Mouse (Mus musculus) regulatory T cell (primary cell): Measurements from ENCODE around the gene Timm50.

Experiments
- in situ Hi-C: fragments of 300-600 bp; cut with MboI, MseI; formaldehyde crosslinking; loops from one replicate; pipeline ENCODE4 v1.15.1; 2025; ENCODE audit warnings: high pct_unique_total_duplicates

Gene Timm50

DNA sequence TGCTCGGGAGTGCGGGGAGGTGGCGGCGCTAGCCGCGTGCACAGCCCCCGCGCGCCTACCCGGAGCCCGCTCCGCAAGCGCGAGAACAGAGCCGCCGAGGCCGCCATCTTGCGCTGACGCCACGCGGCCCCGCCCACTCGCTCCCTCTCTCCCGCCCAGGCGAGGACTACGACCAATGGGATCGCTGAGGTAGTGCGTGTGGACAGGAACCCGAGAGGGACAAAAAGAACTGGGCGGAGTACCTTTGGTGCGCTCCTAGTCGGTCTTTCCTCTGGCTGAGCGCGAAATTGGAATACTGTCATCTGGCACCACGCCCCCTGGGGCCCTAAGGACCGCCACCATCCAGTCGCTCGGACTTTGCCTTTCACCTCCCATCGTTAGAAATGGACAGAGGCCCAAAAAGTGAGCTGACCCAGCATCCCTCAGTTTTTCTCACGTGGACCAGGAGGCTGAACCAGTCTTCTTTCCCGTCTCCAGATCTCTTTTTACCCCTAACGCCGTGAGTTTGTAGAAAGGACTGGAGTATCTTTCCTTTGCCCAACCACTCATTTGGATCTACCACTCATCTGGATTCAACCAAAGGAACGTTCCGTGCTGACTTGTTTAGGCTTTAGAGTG, at the start of gene Timm50:
TSS of gene Timm50 (minus strand) at position 147 of the 618 bp plus-strand sequence.
- in situ Hi-C loops: loop anchor here (10.0 kb wide), 1 partner anchor 1443 kb away; no protein-coding TSS in a partner anchor

DNA sequence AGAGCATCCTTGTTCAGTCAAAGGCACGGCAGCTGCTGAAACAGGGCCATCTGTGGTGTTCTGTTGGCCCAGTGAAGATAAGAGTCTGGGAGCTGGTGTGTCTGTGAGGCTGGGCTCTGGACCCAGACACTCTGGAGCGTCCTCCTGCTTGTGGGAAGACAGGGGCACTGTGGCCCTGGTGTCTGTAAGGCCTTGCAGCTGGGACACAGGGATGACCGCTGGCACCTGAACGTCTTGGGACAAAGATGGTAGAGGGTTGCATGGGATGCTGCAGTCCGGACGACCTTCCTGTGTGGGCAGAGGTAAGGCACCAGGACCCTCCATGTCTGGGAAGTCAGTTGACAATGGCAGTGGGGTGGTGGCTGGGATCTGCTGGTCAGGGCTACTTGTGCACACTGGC, 48.4 kb upstream of the Timm50 start:
- in situ Hi-C loops: no loop called here

DNA sequence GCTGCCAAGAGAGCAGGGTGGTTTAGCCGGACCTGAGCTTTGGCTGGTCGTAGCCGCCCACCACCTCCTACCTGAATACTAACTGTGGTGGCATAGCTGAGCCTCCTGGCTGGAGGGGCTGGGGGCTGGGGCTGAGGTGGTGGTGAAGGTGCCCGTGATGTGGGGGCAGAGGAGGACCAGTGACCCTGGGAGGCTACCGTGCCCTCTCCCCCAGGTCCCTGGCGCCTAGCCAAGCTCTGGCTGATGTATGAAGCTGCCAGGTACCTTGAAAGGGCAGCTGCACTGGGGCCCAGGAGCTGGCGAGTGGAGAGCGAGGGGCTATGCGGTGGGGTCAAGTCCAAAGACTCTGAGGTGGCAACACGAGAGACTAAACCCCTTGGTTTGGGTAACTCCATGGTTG, 48.0 kb upstream of the Timm50 start:
- in situ Hi-C loops: no loop called here

GRCm38 (mm10) chr7:28358431-28358830, 46.6 kb upstream of the Timm50 start:
- in situ Hi-C loops: no loop called here

DNA sequence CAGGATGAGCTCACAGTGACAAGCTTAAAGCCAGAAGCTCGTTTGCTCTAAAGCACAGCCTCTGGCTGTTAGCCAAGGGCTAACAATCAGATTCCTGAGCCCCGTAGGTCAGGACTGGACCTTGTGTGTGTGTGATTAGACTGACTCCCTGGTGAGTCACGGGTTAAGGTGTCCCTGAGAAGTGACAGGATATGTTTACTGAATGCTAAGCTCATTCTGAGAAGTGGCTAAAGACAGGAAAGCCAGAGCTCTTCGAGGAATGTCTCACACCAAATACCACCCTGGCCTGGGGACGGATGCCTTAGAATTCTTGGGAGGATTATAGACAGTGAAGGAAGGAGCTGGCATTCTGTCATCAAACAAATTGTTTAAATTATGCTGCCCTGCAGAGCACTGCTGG, 46.1 kb upstream of the Timm50 start:
- in situ Hi-C loops: no loop called here

DNA sequence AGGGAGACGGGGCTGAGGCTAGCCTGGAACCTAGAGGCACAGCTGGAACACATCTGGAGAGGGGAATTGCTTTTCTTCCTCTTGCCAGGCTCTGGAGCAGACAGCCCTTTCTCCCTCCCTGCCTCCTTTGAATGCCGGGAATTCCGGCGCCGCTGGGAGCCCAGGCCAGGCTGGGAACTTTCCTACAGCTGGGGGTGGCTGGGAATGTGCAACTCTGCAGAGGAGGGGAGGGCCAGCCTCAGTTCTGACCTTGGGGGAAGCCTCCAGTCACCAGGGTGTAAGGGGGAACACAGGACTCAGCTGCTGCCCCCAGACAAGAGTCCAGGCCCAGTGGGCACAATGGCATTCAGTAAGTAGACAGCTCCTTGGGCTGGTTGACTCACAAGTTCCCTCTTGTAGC, 45.1 kb upstream of the Timm50 start:
- in situ Hi-C loops: no loop called here

GRCm38 (mm10) chr7:28355221-28355620, 43.3 kb upstream of the Timm50 start:
- in situ Hi-C loops: no loop called here

DNA sequence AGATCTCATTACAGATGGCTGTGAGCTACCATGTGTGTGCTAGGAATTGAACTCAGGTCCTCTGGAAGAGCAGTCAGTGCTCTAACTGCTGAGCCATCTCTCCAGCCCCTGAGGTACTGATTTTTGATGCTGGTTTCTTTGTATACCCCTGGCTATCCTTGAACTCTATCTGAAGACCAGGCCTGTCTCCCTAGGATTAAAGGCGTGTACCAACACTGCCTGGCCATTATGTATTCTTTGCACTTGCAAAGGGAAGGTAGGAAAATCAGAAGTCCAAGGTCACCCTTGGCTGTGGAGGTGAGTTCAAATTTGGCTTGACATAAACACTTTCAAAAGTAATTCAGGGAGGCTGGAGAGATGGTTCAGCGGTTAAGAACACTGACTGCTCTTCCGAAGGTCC, 42.7 kb upstream of the Timm50 start:
- in situ Hi-C loops: no loop called here

DNA sequence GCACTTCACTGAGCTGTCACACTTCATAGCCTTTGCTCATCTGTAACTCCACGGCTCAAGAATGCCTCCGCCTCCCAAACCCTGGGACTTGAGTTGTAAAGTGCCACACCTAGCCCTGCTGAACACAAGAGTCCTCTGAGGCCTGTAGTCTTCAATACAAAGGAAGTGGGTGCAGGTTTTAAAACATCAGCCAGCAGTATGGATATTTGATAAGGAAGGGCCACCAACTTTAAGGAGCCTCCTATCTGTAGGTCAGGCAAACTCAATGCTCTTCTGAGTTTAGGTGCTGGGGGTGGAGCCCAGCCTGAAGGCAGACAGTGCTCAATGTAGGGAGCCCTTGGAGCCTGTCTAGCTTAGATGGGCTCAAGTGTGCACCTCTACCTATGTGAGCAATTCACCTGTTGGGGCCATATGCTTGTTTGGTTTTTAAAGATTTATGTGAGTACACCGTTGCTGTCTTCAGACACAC, 42.3 kb upstream of the Timm50 start:
- in situ Hi-C loops: no loop called here

DNA sequence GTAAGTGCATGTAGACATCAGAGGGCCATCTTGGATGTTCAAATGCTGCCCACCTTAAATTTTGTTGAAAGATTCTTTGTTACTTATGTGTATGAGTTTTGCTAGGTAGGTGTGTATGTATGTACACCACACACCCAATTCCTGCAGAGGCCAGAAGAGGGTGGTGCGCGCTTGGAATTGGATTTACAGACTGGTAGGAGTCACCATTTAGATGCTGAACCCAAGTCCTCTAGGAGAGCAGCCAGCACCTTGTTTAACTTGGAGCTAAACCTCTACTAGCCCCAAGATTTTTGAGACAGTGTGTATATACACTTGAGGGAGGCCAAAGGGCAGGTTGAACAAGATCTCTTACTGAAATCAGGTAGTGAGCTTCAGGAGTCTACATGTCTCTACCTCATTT, 41.4 kb upstream of the Timm50 start:
- in situ Hi-C loops: no loop called here

- in situ Hi-C loops: no loop called here
Measured at GRCm38 (mm10) chr7:28351676-28352191, 39.9 kb upstream of the Timm50 start.

- in situ Hi-C loops: no loop called here
Measured at GRCm38 (mm10) chr7:28350155-28350883, 38.4 kb upstream of the Timm50 start, which contains the start of gene Rps16. Gene Rps16 (plus strand): TSS chr7:28350652.

DNA sequence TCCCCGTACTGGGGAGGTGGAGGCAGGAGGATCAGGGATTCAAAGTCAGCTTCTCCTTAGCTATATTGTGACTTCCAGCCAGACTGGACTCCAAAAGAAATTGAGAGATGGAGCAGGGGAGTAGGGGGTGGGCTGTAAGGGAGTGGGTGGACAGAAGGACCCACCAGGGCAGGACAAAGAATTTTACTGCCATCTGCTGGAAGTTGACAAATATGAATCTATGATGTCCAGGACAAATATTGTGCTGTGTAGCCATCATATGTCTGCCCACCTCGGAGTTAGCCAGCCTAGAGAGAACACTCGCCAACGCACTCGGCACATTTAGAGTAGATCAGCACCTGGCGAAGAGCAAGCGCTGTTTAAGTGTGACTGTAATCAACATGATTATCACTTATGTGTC, 36.7 kb upstream of the Timm50 start:
- in situ Hi-C loops: no loop called here

GRCm38 (mm10) chr7:28347746-28348145, 35.9 kb upstream of the Timm50 start:
- in situ Hi-C loops: no loop called here

- in situ Hi-C loops: no loop called here
Measured at GRCm38 (mm10) chr7:28344637-28345036, 32.8 kb upstream of the Timm50 start.

DNA sequence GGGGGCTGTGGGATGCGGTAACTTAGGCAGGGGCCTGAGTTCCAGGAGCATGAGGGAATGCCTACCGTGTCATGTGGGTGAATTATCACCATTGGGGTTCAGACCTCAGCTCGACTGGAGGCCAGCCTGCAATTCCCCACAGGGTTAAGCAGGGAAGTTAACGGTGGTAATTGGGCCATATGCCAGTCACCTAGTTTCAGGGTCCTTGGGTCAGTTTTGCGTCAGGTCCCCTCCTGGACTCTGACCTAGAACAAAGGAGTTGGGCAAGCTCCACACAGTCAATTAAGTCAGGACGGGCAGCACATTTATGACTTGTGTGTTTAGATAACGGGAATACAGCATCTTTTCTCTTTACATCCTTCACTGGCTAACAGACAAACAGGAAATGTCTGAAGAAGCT, 29.5 kb upstream of the Timm50 start:
- in situ Hi-C loops: no loop called here

DNA sequence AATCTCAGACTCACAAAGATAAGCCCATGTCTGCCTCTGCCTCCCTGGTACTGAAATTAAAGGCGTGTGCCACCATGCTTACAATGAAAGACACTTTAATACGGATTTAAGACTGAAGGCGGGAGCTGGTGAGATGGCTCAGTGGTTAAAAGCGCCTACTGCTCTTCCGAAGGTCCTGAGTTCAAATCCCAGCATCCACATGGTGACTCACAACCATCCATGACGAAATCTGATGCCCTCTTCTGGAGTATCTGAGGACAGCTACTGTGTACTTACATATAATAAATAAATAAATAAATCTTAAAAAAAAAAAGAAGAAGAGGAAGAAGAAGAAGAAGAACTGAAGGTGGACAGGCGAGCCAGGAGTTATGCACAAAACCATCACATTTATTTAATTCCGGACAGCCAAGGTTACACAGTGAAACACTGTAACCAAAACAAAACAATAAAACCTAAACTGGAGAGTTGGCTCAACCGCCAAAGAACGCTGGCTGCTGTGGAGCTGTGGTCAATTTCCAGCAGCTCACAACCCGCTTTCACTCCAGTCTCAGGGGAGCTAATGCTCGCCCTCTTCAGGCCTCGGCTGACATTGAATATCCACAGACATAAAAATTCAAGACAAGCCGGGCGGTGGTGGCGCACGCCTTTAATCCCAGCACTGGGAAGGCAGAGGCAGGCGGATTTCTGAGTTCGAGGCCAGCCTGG, 27.5 kb upstream of the Timm50 start:
- in situ Hi-C loops: no loop called here

GRCm38 (mm10) chr7:28338108-28338998, 26.5 kb upstream of the Timm50 start, which contains the start of gene Supt5:
Gene Supt5 (minus strand): TSS chr7:28338746.
- in situ Hi-C loops: no loop called here

GRCm38 (mm10) chr7:28335471-28335870, 23.6 kb upstream of the Timm50 start:
- in situ Hi-C loops: no loop called here

- in situ Hi-C loops: no loop called here
Measured at GRCm38 (mm10) chr7:28334534-28334933, 22.7 kb upstream of the Timm50 start.

DNA sequence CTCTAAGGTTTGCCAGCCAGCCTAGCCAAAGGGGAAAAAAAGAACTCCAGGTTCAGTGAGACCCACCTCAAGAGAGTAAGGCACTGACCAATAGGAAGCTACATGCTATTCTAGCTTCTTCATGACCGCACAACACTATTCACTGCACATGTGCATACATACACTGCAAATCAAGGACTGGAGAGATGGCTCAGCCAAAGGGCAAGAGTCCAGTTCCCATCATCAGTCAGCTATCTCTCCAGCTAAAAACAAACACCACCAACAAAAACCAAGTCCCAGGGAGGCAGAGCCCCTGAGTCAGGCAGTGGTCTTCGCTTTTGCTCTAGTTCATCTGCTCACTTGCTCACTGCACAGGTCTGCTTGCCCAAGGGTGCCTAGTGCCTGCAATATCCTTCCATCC, 16.4 kb upstream of the Timm50 start:
- in situ Hi-C loops: no loop called here
